Mouse (Mus musculus) layer of hippocampus, postnatal 14 days (tissue): Measurements from ENCODE around the gene D130043K22Rik. TPM values are rescaled to one million over a fixed set of nuclear protein-coding genes. Genes with fewer than 3 reads are reported as not detected.
A peak's percentile ranks its signal among the peaks of the same experiment; 100 is the strongest.

ENCODE experiments used
- DNase-seq, 2 experiments: peaks; one replicate each; pipeline ENCODE4 v3.0.0; 2021 to 2022; ENCODE audit warnings: low spot score in 2 of 2, mixed read lengths in 1 of 2
- long read RNA-seq, 2 experiments: library from polyadenylated mRNA; stranded (forward); transcript quantifications; one replicate each; pipeline ENCODE4 v2.0.0; 2021
- total RNA-seq, 2 experiments: library from RNA; stranded (reverse); gene quantifications; 2 replicates each; pipeline ENCODE4 v1.2.3; 2021

D130043K22Rik gene
- total RNA-seq = 10 to 100 TPM; 27.8 to 28.1 TPM
- long read RNA-seq, experiment 1, full-length matches to known transcripts = 5 of 9 reads
- long read RNA-seq, experiment 1, partial matches to known transcripts = 0 of 9 reads
- long read RNA-seq, experiment 1, other reads (novel, unspliced or antisense) = 4 of 9 reads
- long read RNA-seq, experiment 2, full-length matches to known transcripts = 3 of 10 reads
- long read RNA-seq, experiment 2, partial matches to known transcripts = 2 of 10 reads
- long read RNA-seq, experiment 2, other reads (novel, unspliced or antisense) = 5 of 10 reads

DNA sequence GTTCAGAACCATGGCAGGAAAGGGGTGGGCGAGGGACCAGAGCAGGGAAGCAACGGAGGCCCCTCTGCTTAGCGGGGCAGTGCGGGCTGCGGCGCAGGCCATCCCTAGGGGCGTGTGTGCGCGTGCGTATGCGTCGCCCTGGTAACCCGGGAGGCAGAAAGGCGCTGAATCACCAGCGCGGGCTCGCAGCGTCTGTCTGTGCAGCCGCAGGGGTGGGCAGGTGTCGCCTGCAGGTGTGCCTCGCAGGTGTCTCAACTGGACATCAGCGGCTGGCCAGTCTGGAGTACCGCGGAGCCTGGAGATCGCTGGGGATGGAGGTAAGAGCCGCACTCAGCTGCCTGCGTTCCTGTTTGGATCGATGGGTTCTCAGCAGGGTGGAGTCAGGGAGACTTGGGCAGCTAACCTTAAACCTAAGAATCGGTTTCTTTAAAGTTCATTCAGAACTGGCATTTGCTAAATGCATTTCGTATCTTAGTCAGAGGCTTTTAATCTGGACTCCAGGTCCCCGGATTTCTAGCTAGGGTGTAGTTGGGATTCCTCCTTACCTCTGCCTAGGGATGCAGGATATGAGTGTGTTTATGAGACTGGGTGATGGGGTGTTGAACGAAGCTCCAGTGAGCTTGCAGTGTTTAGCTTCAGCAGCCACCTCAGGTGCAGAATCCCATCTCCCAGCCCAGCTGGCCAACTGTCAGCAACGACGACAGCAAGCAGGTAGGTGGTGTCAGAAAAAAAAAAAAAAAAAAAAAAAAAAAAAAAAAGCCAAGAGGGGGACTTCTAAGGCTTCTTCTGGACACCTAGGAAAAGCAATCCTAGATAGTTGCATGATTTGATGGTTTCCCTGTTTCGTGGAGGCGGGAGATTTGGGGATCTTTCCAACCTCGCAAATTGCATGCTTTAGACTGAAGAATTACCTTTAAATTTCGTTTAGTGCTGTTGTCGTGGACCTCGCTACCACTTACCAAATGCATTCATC lies at the start of gene D130043K22Rik:
Gene D130043K22Rik, plus strand, starts transcription at position 153 of the 973 bp plus-strand sequence.
- peak; percentile 63 to 65 for DNase-seq

DNA sequence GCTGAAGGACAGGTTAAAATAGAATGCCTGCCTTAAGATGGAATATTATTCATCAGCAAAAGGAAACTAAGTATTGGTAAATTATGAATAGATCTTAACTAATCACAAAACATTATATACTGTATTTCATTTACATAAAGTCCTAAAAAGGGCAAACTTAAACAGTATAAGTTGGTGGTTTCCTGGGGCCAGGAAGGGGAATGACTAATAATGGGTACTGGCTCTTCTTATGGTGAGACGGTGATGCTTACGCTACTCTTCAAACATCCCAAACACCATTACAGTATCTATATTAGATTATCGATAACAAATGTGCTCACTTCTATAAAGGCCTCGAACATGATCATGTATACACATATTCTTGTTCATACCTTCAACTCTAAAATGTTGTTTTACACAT lies 46.2 kb upstream of the D130043K22Rik start:
- no peak for DNase-seq

DNA sequence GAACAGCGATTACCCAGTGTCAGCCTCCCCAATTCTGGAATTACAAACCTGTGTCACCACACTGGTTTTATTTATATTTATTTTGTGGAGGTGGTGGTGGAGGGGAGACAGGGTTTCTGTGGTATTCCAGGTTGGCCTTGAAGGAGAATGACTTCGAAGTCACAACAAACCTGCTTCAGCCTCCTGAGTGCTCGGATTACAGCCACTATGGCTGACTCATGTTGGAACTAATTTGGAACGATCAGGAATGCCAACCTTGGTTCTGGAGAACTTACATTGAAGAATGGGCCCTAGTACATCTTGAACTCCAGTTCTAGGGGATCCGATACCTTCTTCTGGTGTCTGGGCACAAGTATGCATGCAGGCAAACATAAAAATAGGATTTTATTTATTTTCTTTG lies 45.6 kb upstream of the D130043K22Rik start:
- DNase-seq = no peak

DNA sequence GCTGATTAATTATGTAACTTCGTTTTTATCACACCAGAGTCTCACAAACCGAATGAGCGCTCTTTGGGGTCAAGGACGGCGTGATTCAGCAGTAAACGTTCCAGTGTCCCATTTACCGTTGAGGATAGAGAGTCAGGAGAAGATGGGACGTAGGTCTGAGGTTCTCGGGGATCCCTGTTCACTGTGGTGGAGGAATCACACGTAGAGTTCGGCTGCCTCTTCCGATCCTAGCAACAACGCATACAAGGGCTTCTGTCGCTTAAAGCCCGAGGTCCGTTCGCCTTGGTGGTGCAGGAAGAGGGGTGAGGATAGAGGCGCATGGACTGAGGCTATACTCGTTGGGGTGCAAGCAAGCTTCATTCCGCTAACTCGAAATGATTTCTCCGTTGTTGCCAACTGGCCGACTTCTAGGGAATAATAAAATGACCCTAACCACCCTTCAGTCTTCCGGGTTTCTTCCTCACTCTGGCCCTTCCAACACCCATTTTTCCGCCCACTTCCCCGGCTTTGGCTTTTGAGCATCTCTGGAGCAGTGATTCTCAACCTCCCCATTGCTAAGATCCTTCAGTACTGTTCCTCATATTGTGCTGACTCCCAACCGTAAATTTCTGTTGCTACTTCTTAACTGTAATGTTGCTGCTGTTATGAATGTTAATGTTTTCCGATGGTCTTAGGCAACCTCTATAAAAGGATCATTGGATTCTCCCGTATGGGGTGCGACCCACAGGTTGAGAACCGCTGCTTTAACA lies 44.8 kb upstream of the D130043K22Rik start:
- DNase-seq = peak in 1 of 2 experiments; percentile 42

DNA sequence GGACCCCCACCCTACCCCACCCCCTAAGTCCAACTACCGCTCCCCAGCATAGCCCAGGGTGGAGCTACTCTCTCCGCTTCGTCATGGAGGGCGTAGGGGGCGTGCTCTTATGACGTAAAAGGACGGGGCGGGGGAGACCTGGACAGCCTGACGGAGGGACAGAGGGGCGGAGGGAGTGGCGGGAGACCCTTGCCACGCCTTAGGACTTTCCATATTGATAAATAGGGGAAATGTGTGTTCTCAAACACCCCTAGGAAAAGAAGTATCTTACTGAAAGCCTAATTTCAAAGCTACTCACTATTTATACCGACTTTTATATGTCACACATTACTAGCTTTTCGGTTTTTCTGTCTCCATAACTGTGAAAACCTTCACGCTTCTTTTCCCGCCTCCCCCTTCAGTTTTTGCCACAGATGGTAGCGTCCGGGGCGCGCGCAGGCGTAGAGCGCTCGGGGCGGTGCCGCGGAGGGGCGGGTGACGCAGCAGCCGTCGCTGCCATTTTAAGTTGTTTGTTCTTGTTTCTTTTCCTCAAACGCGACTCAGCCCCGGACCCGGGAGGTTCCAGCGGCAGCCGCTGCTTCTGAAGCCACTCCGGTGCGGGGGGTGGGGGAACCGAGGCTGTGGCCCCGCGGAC lies 44.1 kb upstream of the D130043K22Rik start:
- DNase-seq = peak; percentile 93 to 98

DNA sequence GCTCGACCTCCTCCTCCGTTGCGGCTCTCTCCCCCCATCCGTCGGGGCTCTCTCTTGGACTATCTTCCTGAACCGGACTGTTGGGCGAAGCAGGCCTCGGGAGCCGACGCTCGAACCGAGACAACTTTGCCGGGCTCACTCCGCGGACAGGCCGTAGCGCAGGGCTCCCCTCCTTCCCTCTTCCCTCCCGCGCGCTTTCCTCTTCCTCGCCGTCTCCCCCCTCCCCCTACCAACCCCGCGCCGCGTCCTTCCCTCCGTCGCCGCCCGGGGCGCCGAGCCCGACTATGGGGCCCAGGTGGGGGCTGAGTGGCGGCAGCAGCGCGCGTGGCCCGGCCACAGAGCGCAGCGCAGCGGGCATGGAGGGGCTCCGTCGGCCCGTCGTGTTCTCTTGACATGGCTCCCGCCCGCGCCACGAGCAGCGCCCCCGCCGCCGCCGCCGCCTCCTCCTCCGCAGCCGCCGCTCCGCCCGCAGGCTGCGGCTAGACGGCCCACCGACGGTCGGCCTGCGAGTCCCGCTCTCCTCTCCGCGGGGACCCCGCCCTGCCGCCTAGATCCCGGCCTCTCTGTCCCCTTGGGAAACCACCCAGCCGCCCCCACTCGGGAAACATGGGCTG lies 43.5 kb upstream of the D130043K22Rik start, which contains the start of gene BC005537:
Gene BC005537, plus strand, starts transcription at position 350 of the 614 bp plus-strand sequence.
- DNase-seq = no peak

DNA sequence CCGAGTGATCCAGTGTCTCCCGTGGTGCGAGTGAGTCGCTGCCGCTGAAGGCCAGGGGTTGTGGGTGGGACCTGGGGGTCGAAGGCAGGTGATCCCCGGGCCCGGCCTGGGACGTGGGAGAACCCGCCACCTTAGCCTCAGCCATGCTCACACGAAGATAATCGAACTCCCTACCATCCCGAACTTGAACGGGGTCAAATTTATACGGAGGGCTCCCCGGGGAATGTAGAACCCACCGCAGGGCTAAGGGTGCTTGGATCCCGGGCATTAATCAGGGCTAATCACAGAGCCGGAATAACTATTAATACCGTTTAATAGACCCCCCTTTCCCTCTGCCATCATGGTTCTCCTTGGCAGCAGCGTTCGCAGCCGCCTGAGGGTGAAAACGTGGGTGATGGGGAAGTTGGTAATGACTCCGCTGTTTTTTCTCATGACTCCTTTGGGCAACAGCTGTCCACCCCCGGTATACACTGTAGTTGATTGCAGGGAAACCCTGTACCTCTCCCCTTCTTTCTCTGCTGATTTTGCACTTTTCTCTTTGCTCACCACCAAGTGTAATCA lies 42.7 kb upstream of the D130043K22Rik start:
- DNase-seq = peak in 1 of 2 experiments; percentile 15

DNA sequence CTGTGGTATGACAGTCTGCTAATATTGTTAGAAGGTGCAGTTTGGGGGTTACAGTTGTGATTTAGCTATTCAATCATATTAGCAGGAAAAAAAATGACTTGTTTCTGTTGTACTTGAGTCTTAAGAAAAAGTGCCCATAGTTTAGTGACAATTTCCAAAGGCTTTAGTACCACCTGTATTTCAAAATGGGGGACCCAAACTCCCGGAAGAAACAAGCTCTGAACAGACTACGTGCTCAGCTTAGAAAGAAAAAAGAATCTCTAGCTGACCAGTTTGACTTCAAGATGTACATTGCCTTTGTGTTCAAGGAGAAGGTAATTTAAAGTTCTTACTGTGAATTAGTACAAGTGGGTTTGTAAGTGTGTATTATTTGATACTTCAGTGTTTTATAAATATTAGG lies 41.7 kb upstream of the D130043K22Rik start:
- DNase-seq = no peak

DNA sequence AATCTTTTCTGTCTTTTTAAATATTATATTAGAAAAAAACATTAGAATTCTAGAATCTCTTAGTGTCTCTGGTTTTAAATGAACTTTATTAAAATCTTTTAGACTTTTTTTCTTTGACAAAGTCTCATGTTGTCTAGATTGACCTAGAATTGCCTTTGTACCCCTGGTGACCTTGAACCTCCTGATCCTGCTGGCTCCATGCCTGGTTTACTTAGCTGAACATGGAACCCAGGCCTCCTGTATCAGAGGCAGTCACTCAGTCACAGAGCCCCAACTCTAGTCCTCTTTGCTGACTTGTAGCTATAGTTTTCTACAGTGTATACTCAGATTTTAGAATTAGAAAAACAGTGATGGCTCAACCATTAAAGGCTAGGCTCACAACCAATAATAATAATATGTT lies 38.9 kb upstream of the D130043K22Rik start:
- no peak for DNase-seq

DNA sequence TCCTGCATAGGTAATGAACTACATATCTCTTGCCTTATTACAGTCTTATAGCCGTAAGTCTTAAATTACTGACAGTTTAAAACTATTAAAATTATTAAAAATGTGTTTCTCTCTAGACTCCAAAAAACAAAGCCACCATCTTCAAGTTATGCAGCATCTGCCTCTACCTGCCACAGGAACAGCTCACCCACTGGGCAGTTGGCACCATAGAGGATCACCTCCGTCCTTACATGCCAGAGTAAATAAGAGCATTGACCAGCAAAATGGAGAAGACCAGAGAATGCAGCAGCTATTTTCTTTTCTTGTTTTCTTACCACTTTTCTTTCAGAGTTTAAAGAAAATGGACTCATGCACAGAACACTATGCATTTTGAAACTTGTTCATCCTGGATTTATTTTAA lies 32.4 kb upstream of the D130043K22Rik start:
- no peak for DNase-seq

DNA sequence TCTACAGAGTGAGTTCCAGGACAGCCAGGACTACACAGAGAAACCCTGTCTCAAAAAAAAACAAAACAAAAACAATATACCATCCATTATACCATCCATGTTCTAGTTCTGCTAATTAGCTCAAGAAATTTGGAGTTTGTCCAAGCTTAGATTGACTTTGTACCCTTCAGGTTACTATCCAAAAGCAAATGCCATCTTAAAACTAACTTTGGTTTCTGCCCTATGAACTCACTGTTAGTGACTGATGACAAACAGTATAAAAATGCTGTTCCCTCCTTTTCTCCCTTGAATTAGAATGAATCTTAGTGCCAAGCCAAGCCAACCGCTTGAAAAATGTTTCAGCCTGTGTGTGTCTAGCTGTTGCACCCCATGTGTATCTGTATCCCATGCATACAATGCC lies 30.3 kb upstream of the D130043K22Rik start:
- DNase-seq = no peak

DNA sequence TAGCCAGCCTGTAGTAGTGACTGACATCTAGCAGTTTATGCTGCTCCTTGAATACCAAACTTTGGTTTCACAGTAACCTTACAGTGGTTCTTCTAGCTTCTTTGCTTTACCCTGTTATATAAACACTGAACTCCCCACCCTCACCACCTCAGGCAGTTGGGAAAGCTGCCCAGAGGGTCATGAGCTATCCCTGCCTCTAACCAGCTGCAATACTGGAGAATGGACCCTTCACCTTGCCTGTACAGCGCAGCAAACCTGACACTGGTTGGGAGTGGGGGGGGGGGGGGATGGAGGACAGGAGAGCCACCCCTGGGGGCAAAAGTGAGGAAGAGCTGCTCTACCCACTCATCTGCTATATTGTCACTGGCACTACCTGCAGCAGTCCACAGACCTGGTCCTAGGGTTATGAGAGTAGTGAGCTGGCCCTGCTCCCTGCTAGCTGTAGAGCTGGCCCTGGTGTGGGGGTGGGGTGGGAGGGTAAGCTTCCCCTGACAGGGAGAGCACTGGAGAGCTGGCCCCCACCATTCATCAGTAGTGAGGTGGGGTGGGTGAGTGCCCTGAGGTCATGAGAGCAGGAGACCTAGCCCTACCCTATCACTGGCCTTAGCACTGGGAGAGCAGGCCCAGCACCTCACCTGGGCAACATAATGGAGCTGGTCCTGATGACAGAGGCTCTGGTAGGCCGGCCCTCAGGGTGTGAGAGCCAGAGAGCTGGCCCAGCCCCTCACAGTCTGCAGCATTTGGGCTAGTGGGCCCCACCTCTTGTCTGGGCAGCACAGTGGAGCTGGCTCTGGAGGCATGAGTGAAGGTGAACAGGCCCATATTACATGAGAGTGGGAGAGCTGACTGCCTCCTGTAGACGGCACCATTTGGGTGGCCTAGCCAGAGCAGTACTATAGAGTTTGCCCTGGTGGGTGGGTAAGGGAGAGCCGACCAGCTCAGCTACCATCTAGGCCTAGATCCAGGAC lies 28.5 kb upstream of the D130043K22Rik start:
- DNase-seq = no peak

DNA sequence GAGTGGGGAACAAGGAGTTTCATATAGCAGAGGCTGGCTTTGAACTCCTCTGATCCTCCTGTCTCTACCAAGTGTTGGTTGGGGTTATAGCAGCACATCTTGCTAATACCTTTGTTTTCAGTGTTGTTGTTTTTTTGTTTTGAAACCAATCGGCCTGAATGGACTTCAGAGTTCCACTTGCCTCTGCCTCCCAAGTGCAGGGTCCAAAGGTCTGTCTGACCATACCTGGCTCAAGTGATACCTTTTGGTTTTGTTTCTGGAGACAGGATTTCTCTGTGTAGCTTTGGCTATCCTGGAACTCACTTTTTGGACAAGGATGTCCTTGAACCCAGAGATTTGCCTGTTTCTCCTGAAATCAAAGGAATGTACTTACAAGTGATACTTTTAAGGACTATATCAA lies 25.0 kb upstream of the D130043K22Rik start:
- DNase-seq = no peak

DNA sequence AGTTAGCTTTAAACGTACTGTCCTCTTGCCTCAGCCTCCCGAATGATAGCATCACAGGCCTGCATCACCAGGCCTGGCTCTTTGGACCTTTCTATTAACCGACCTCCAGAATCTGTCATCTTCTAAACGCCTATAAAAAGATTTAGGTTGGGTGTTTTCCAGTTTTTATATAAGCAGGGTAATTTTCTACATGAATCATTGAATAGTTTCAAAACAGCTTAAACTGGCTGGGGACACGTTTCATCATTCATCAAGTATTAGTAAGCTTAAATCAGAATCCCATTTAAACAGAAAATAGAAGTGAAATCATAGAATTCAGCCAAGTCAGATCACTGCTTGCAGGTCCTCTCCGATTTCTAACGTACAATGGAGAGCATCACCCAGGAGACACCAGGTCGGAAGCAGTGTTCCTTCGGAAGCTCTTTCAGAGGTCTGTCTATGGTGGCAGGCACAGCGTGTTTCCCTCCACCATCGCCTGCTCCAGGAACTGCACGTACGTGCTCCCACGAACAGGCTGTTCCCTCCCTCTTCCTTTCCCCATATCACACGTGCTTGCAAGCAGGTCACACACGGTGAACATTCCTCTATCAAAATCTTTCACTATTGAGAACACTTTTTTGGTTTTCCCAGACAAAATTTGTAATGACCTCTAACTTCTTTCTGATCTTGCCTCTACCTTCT lies 22.1 kb upstream of the D130043K22Rik start:
- peak; percentile 46 to 69 for DNase-seq

DNA sequence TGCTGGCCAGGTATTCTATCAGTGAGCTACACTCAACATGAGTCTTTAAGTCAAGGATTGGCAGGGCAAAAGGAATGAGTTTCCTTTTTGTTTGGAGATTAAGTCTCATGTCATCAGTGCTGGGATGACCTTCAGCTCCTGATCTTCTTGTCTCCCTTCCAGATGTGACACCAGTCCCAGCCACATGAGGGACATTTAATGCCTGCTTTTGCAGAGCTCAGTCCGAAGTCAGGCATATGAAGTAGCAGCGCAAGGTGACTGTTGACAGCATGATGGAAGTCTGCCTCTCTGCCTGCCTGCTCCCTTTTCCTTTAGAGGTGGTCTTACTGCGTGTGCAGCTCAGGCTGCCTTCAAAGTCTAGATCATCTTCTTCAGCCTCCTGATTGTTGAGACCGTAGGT lies 20.3 kb upstream of the D130043K22Rik start:
- no peak for DNase-seq

DNA sequence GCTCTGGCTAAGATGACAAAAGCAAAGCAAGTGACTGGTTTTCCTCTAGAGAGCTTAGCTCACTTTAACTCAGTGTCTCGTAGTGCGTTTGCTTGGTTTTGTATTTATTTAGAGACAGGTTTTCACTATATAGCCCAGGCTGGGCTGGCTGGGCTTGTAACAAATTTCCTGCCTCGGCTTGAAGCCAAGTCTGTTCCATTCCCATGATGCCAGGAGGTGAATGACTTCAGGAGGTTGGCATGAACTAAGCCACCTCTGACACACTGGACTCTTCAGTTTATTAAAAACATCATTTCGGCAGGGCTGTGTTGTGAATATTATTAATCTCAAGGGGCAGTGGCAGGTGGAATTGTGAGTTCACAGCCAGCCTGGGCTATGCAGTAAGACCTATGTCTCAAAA lies 19.3 kb upstream of the D130043K22Rik start:
- no peak for DNase-seq

DNA sequence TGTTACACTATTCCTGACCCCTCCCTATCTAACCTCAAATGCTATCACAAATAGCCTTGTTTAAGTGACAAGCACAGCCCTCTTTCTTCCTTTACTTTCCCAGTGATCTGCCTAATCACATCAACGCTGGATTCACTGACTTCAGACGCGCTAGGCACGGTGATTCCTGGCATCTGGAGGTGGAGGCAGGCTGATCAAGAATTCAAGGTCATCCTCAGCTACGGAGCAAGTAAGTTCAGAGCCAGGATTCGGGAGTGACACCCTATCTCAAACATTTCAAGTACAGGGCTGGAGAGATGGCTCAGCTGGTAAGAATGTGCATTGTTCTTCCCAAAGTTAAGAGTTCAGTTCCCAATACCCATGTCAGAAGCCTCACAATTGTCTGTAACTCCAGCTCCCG lies 18.8 kb upstream of the D130043K22Rik start:
- no peak for DNase-seq

DNA sequence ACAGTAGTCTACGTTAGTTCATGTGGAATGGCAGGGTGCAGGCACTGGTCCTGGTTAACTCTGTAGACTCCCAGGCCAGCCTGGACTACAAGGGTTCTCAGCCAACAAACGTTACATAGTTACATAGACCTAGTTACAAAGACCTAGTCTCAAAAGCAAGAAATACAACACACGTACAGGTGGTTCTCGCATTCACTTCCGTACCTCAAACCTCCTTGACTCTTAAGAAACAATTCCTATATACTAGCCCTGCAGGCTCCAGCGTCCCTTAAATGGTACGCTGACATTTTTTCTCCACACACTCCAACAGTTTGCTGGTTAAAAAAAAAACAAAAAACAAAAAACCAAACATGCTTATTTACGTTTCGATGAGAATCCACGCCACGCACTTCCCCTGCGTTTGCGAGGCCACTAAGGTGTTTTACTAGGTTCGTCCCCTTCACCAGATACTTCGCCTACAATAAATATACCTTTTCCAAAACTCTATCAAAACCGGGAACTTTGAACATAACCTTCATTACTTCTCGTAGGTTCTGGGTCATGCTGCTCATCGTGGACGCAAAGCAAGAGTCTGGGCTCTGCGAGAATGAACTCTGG lies 14.1 kb upstream of the D130043K22Rik start:
- DNase-seq = no peak
